Mouse (Mus musculus) lung, postnatal 36 days (tissue): Measurements from ENCODE around the gene Atad5.
A peak's percentile ranks its signal among the peaks of the same experiment; 100 is the strongest.
"Not testable (repeated sequence)": the region's sequence is repeated elsewhere in the genome, so short reads cannot be mapped to it uniquely, and the experiment has no call there.

Experiments
- DNase-seq: peaks from one replicate; pipeline ENCODE4 v3.0.0; 2022; ENCODE audit warnings: mixed read lengths

The Atad5 gene

DNA sequence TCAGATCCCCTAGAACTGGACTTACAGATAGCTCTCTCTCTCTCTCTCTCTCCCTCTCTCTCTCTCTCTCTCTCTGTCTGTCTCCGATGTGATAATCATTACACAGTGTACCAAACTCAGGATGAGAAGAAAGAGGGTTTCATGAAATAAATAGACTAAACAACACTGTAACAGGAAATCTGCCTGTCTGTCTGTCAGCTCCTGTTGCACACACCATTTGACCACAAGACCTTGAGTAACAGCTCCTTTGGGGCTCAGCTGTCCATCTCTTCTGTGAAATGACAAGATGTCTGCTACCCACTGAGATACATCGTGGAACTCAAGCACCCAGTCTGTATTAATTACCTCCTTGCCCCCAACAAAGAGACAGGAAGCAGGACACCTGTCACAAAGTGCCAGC is 62.3 kb downstream of the Atad5 start:
- peak; percentile 29 for DNase-seq

DNA sequence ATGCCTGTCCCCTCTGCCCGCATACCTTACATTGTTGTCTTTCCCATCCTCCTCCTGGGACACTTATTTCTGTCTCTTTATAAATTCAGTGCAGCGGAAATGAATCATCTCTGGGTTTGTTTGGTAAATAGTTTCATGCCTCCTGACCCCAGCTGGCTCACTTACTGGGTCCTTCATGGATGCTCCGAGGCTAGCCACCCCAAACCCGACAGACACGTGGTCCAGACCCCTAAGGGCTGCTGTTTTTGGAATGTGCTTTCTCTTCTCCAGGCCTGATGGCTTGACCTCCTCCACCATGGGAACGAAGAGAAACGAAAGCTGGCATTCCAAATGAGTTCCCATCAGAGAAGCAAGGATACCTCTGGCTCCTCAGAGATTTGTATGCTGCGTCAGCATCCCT is 63.2 kb downstream of the Atad5 start:
- peak; percentile 71 for DNase-seq

DNA sequence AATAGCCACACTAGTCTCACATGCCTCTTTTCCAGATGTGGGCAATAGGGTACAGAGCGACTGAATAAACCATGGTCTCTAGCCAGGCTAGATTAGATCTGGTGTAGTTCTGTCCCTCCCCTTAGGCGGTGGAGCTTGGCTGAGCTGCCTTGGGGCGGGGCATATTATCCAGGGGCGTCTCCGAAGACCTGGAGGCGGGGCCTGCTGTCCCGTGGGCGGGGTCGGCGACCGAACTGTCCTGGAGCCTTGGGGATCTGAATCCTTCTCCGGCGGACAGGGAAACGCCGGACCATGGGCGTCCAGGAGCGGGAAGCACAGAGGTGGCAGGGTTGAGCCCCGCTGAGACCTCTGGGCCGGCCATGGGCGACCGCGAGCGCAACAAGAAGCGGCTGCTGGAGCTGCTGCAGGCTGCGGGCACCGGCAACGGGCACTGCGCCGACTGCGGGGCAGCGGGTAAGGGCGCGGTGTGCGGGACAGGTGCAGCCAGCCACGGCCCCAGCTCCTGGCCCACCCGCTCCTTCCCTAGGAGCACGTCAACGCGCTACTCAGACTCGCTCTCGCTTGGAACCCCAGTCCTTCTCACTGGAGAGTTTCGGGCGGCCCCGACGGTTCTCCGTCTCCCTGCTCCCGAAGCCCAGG is 64.8 kb downstream of the Atad5 start, which contains the start of gene Adap2:
Adap2 (plus strand) TSS at position 249 of the 639 bp plus-strand sequence.
- peak; percentile 96 for DNase-seq

DNA sequence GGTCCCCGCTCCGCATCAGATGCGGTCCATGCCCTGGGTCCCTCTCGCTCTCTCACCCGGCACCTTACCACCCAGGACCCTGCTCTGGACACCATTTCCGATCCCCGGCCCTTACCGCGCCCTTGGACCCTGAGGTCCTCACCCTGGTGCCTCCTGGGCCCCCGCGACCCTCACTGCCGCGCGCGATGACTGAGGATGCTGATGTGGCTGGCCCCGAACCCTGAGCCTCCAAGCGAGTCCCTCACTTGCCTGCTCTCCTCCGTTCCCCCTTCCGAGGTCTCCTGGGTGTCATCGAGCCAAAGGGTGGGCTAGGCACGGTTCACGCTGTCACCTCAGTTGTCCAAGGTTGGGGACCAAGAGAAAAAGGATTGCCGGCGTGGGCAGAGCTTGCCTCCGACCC is 65.3 kb downstream of the Atad5 start:
- no peak for DNase-seq

DNA sequence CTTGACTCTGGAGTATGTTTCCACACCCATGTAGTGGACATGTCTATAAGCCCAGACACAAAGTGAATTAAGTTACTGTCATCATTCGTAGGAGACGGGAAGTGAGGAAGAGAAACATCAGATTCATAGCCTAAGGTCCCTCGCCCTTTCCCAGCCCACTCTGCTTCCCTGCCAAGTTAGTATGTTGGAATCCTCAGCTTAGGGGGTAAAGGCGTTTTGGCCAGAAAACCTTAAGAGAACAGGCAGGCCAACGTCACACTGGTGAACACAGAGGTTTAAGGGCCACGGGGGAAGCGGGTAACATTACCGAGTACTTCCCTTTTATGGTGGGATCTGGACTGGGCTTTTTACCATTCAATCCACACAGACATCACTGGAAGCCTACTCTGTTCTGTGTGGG is 66.3 kb downstream of the Atad5 start:
- DNase-seq, result no peak

DNA sequence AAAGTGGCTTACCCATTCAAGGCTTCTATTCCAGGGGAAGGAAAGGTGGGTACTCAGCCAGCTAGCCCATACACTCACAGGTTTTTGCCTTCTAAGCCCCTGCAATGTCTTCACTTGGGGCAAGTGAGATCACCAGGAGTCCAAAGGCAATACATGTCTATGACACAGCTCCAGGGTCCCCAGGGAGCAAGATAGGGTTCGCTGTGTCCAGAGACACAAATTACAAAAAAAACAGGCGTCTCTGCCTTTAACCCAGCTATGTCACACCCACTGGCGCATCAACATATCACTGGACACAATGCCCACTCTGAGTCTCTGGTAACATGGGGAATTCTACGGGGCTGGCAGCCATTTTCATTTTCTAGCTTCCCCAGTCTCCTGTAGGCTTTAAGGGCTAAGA is 66.8 kb downstream of the Atad5 start:
- no peak for DNase-seq

DNA sequence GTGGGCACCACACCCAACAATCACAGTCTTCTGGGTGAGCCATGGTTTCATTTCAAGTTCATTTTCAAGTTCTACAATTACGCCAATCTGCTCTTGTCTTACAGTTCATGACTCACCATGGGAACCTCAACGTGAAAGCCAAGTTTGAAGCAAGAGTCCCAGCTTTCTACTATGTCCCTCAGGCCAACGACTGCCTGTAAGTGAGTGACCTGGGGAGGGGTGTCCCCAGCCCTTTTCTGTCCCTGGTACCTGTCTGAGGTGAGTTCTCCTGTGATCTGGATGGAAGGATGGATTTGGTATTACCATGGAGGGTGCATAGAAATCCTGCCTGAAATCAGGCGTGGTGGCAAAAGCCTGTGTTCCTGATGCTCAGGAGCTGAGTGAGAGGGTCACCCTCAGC is 67.6 kb downstream of the Atad5 start:
- DNase-seq, result no peak

DNA sequence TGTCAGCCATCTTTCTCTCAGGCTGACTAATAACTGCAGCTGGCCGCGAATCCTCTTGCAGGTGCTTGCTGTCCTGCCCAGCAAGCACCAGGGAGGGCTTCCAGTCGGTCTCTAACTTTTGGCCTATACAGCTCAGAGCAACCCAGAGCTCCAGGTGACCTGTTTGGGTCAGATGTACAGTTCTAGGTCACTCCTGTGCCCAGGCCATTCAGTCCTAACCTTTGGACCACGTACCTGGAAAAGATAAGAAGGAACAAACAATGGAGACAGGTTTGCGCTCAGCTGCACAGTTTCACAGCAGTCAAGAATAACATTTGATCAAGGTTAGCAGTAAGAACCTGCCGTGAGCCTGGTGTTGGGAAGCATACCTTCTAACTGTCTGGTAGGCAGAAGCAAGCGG is 69.8 kb downstream of the Atad5 start:
- DNase-seq, result no peak

DNA sequence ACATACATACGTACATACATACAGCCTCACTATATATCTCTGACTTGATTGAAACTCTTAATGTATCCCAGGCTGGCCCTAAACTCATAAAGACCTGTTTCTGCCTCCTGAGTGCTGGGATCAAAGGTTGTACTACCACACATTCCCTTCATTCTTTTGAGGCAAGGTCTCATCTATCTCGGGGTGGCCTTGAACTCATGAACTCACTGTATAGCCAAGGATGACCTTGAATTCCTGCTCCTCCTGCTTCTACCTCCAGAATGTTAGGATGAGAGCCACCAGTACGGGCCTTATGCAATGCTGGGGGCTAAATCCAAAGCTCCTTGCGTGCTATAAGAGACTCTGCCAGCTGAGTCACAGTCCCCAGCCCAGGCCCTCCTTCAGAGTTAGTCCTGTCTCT is 71.8 kb downstream of the Atad5 start:
- DNase-seq, result no peak

DNA sequence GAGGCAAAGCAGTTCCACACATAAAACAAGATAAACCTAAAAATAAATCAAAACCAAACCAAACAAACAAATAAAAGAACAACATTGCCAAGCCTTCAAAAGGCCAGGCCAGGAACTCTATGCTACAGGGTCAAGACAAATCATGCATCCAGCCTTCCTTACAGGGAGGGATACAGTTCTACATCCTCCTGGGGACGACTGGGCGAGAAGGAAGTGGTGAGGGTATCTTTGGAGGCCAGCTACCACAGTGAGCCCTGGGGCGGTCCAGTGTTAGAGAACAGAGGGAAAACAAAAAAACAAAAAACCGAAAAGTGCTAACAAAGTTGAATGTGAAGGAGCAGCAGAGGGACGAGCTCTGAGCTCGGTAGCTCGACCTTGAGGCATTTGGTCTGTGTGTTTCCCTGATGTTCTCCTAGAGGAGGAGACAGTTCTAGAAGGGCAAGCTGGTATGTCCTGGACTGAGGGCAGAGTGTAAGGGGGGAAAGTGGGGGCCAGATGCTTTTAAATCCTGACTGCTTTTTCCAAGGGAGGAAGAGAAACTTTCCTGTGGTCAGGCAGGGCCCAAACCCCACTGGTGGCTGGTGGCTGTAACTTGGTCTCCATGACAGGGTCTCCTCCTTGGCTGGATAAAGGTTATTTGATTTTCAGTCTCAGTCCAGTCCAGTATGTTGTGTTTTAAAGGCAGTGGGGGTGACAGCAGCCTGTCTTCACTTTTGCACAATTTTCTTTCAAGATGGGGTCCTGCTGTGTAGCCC is 74.3 kb downstream of the Atad5 start:
- no peak for DNase-seq

DNA sequence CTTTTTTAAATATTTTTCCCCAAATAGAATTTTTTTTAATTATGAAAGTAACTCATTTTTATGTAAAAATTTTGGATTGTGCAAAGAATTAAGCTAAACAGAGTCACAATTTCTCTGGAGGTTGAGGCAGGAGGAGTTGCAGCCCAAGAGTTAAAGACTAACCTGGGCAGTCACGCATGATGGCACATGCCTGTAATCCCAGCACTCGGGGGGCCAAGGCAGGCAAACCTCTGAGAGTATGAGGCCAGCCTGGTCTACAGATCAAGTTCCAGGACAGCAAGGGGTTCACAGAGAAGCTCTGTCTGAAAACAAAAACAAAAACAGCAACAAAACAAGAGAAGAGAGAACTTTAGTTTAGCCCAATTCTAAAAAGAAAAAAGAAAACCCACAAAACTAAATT is 75.0 kb downstream of the Atad5 start:
- DNase-seq, result no peak

DNA sequence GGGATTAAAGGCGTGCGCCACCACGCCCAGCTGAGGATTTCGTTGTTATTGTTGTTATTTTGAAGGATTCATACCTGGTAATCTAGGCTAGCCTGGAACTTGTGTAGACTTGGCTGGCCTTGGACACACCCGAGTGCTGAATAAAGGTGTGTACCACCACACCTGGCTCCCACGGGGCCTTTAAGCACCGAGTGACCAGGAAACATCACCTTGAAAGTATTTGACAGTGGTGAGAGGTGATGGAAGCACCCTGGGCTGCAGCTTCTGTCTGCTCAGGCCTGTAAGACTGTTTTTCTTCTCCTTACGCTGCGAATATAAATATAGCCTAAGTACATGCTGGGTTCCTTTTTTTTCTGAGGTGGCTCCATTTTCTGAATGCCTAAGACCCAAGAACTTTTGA is 78.9 kb downstream of the Atad5 start:
- no peak for DNase-seq

DNA sequence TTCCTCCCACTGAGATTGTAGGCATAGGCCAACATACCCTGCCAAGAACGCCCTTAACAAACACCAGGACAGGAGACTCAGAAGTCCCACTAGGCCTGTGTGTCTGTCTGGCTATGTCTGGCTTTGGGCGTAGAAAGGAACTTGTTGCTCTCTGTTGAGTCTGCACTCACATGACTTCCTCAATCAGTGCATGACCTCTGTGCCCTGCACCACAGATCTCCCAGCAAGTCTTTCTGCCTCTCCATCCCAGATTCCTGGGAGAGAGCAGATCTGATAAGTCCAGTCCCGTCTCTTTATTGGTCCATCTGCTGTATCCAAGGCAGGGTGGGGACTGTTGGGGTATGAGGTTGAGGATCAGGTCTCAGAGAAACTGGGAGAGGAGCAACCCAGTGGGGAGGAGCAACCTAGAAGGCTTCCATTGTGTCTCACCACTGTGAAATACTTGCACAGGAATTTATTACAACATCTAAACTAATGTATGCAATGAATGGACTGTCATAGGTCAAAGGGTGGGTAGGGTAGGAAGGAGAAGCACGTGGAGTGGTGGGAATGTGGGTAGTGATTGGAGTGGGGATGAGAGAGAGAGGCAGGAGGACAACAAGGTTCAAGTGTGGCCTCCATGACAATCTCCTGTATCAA is 79.5 kb downstream of the Atad5 start:
- peak; percentile 45 for DNase-seq

DNA sequence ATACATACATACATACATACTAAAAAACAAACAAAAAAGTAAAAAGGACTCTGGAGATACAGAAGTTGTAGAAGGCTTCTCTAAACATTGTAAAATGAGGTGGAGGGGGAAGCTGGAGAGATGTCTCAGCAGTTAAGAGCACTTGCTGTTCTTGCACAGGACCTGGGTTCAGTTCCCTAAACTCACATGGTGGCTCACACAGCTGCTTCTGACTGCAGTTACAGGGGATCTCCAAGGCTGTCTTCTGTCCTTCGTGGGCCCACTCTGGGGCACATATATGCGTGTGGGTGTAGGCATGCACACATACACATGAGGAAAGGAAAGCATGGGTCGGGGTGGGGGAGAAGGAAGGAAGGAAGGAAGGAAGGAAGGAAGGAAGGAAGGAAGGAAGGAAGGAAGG is 80.4 kb downstream of the Atad5 start:
- DNase-seq, result no peak

DNA sequence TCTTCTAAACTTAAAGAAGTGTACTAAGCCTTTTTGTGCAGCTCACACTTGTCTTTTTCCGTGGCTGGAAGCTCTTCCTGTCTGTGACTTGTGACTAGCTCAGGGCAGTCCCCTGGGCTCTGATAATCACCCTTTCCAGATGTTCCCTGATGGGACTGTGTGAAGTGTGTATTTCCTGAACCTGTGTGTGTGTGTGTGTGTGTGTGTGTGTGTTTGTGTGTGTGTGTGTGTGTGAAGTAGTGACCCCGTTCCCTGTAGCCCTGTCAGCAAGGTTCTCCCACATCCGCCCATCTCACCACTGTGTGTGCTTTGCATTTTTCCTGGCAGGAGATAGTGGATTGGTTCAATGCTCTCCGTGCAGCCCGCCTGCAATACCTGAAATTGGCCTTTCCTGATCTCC is 81.2 kb downstream of the Atad5 start:
- no peak for DNase-seq

DNA sequence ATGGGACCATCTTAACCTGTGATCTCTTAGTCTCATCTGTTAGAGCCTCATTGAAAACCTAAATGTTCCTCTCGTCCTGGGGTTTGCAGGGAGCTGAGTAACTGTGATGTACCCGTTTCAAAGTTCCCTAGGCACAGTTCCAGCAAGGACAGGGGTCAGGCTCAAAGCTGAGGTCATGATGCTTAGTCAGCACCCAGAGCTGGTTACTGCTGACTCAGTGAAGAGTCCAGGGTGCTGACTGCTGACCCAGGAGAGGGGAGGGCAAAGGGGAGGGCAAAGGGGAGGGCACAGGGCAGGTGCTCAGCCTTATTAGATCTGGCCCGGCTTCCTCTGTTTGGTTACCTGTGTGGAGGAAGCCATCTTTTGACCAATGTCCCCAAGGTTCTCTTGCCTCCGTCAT is 82.7 kb downstream of the Atad5 start:
- DNase-seq, result peak; percentile 52

DNA sequence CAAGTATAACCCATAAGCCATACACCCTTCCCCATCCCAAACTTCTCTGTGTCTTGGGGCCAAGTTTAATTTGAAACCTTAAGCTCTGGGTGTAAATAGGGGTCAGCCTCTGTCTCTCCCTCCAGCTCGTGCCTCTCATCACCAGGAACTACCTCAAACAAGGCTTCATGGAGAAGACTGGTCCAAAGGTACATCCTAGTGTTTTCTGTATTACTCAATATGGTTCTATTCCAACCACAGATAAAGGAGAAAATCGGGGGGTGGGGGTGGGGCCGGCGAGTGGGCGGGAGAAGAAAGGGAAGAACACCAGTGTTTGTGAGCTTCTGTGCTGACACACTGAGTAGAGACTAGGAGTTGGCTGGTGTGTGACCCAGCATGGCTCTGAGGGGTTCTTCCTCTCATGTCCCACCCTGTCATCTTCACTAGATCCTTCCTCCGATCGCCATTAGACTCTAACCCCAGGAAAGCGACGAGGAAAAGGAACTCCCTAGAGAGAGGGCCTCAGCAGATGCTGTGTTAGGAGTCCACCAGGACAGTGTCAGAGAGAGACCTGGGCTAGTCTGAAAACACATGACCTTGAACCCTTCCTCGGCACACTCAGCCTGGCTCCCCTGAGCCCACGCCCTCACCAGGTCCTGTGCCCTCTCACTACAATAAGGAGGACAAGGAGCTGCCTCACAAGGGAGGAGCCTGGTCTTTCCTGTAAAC is 84.9 kb downstream of the Atad5 start:
- DNase-seq, result no peak

DNA sequence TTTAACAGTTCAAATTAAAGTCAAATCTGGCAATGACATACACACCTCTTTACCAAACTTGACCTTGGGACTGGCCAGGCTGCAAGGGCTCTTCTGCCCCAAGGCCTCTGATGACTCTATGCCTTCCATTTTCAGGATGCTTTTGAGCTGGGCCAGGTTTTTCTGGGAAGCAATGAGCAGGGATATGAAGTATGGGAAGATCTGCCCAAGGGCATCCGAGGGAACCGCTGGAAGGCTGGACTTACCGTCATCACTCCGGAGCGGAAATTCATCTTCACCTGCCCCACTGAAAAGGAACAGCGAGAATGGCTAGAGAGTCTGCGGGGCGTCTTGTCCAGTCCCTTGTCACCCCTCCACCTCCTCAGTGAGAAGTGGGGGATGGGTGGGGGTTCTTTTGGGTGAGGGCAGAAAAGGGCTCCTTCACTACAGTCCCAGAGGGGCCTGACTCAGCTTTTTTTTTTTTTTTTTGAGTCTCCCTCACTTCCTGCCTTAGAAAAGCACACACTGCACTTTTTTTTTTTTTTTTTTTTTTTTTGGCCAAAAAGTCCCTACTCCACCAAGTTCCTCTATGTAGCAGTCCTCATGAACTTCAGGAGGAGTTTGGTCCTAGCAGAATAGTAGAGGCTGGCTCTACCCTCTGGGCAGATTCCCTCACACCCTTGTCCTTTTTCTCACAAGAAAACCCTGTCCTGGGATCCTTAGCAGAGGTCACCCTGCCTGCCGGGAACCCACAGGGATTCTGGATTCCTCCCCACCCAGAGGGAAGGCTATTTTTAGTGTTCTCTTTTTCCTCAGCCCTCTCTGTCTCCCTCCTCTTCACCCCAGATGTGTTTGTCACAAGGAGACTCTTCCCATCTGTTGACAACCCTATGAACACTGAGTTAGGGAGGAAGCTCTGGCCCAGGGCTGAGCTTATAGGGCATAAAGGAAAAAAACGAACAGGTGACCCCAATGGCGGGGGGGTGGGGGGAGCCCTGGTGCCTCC is 88.0 kb downstream of the Atad5 start:
- no peak for DNase-seq

DNA sequence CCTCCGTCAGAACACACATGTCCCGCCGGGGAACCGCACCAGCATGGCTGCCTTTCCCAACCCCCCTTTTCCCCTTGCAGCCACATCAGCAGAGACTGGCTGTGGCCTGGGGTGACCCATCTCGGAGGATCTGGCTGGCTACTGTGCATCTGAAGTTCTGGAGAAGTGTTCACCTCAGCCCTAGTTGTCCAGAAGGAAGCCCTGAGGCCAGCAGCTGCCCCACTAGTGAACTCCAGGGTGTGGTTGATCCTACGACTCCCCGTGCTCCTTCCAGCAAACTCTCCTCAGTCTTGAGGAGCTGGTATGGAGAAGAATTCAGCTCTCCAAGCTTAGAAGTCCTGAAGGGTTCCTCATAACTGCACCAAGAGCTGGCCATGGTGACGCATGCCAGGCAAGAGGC is 89.1 kb downstream of the Atad5 start:
- DNase-seq, result no peak

DNA sequence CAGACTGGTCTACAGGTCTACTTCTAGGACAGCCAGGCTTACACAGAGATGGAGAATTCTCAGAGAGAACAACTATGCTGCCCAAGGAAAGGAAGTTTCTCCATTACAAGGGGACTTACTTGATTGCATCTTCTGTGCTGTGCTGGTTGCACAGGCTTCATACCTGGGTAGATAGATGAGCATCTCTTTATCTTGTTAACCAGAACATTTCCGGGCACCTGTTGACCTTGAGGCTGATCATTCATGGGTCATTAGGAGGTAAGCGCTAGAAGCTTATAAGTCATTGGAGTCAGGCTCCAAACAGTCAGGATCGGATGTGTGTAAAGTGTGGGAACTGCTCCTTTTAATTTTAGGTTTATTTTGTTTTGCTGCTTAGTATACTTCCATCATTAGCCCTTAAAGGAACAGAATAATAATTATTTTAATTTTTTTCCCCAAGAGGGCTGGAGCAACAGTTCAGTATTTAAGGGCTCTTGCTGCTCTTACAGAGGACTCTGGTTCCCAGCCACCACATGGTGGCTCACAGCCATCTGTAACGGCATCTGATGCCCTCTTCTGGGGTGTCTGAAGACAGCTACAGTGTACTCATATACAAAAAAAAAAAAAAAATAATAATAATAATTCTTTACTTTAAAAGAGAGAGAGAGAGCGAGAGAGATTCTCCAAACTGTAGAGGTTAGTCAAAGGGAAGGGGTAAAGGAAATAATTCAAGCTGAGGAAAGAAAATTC is 92.0 kb downstream of the Atad5 start:
- no peak for DNase-seq

DNA sequence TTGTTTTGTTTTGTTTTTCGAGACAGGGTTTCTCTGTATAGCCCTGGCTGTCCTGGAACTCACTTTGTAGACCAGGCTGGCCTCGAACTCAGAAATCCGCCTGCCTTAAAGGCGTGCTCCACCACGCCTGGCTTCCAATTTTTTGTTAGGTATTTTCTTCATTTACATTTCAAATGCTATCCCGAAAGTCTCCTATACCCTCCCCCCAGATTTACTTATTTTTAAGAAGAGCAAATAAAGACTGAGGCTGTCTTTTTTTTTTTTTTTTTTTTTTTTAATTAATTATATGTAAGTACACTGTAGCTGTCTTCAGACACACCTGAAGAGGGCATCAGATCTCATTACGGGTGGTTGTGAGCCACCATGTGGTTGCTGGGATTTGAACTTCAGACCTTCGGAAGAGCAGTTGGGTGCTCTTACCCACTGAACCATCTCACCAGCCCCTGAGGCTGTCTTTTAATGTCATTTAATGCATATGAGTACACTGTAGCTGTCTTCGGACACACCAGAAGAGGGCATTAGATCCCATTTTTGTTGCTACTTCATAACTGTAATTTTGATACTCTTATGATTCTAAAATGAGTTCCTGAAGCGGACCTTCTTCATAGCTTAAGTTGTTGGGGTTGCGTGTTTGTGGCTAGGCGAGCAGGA is 94.0 kb downstream of the Atad5 start:
- DNase-seq, result not testable (repeated sequence)
